12 mouse cellular contexts compared by ENCODE assay signal in the genomic region with DNA sequence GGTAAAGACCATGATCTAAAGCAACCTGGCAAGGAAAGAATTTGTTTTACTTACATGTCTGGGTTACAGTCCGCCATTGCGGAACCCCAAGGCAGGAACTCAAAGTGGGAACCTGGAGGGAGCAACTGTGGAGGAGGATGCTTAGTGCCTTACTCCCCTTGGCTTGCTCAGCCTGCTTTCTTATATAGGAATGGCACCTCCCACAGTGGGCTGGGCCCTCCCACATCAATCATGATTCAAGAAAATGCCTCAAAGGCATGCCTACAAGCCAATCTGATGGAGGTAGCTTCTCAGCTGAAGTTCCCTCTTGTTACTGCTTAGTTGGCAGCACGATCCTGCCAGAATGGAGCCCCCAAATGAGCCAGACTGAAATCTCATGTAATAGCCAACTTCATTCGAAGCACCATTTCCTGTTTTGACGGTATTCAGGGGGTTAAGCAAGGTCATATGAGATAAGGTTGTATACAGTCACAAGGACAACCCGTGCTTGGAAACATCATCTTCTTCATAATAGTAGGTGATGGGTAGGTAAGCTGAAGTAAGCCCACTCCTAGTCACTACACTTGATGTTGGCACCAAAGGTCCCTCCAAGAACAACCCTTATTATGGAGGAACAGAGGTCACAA.
"Had no signal": no experiment of that assay in that cellular context is flagged by ENCODE, and none has a peak within 500 bp of the region (broad histone marks: within the 10 kb centered on the region; RNA-seq: fewer than 3 reads in every experiment).

No protein-coding gene starts in this region.

- DNase-seq: kidney, adult 2 months; kidney, postnatal 25 days; layer of hippocampus, adult 9-11 months; liver, embryonic 13.5 days; lung, adult 2 months; lung, postnatal 14 days; lung, postnatal 4 days; retina, postnatal 1 day; thymus, adult 18-20 months; thymus, postnatal 4 days had no signal

- ATAC-seq: midbrain, embryonic 13.5 days; midbrain, embryonic 16.5 days had no signal
